Mouse (Mus musculus): ENCODE data around the gene Ociad2.

Ociad2 gene

GRCm38 (mm10) chr5:73340723-73341235 is at the start of gene Ociad2:
Ociad2 (minus strand) TSS chr5:73341028.
- in situ Hi-C loops (cut with MboI, MseI) = no loop called here

GRCm38 (mm10) chr5:73383647-73383970 is 42.8 kb upstream of the Ociad2 start:
- in situ Hi-C loops (cut with MboI, MseI) = loop anchor here (5.0 to 10.0 kb wide), 3 partner anchors 51 to 489 kb away; no protein-coding TSS in a partner anchor

- in situ Hi-C loops (cut with MboI, MseI) = loop anchor here (5.0 to 10.0 kb wide), 3 partner anchors 51 to 488 kb away; no protein-coding TSS in a partner anchor
Observed at GRCm38 (mm10) chr5:73382737-73383646, 42.2 kb upstream of the Ociad2 start.

- in situ Hi-C loops (cut with MboI, MseI) = loop anchor here (5.0 to 10.0 kb wide), 3 partner anchors 50 to 487 kb away; no protein-coding TSS in a partner anchor
Observed at GRCm38 (mm10) chr5:73381976-73382540, 41.2 kb upstream of the Ociad2 start.

- in situ Hi-C loops (cut with MboI, MseI) = loop anchor here (5.0 to 10.0 kb wide), 3 partner anchors 49 to 487 kb away; no protein-coding TSS in a partner anchor
Observed at GRCm38 (mm10) chr5:73381510-73381909, 40.7 kb upstream of the Ociad2 start.

GRCm38 (mm10) chr5:73380829-73381228 is 40.0 kb upstream of the Ociad2 start:
- in situ Hi-C loops (cut with MboI, MseI) = loop anchor here (5.0 to 10.0 kb wide), 3 partner anchors 49 to 486 kb away; no protein-coding TSS in a partner anchor

- in situ Hi-C loops (cut with MboI, MseI) = loop anchor here (5.0 to 10.0 kb wide), 3 partner anchors 48 to 485 kb away; no protein-coding TSS in a partner anchor
Observed at GRCm38 (mm10) chr5:73379908-73380307, 39.1 kb upstream of the Ociad2 start.

- in situ Hi-C loops (cut with MboI, MseI) = no loop called here
Observed at GRCm38 (mm10) chr5:73376491-73376890, 35.7 kb upstream of the Ociad2 start.

GRCm38 (mm10) chr5:73376041-73376440 is 35.2 kb upstream of the Ociad2 start:
- in situ Hi-C loops (cut with MboI, MseI) = no loop called here

GRCm38 (mm10) chr5:73373184-73373583 is 32.4 kb upstream of the Ociad2 start:
- in situ Hi-C loops (cut with MboI, MseI) = loop anchor here (5.0 kb wide), 1 partner anchor 241 kb away; no protein-coding TSS in a partner anchor

- in situ Hi-C loops (cut with MboI, MseI) = loop anchor here (5.0 kb wide), 1 partner anchor 240 kb away; no protein-coding TSS in a partner anchor
Observed at GRCm38 (mm10) chr5:73372601-73373000, 31.8 kb upstream of the Ociad2 start.

GRCm38 (mm10) chr5:73369731-73370130 is 28.9 kb upstream of the Ociad2 start:
- in situ Hi-C loops (cut with MboI, MseI) = loop anchor here (5.0 kb wide), 1 partner anchor 237 kb away; no protein-coding TSS in a partner anchor

GRCm38 (mm10) chr5:73368845-73369447 is 28.1 kb upstream of the Ociad2 start:
- in situ Hi-C loops (cut with MboI, MseI) = no loop called here

- in situ Hi-C loops (cut with MboI, MseI) = no loop called here
Observed at GRCm38 (mm10) chr5:73367906-73368305, 27.1 kb upstream of the Ociad2 start.

GRCm38 (mm10) chr5:73364107-73364864 is 23.5 kb upstream of the Ociad2 start:
- in situ Hi-C loops (cut with MboI, MseI) = no loop called here

- in situ Hi-C loops (cut with MboI, MseI) = no loop called here
Observed at GRCm38 (mm10) chr5:73362791-73363190, 22.0 kb upstream of the Ociad2 start.

GRCm38 (mm10) chr5:73362338-73362737 is 21.5 kb upstream of the Ociad2 start:
- in situ Hi-C loops (cut with MboI, MseI) = no loop called here

GRCm38 (mm10) chr5:73360240-73360639 is 19.4 kb upstream of the Ociad2 start:
- in situ Hi-C loops (cut with MboI, MseI) = no loop called here

GRCm38 (mm10) chr5:73359752-73360141 is 18.9 kb upstream of the Ociad2 start:
- in situ Hi-C loops (cut with MboI, MseI) = no loop called here

GRCm38 (mm10) chr5:73359134-73359751 is 18.4 kb upstream of the Ociad2 start:
- in situ Hi-C loops (cut with MboI, MseI) = no loop called here
